Mouse (Mus musculus) ovary, adult 18-20 months (tissue): ENCODE measurements around the gene Prrt4.
"Not testable (repeated sequence)": the region's sequence is repeated elsewhere in the genome, so short reads cannot be mapped to it uniquely, and the experiment has no call there.

ENCODE experiments used
- DNase-seq: peaks from one replicate; pipeline ENCODE4 v3.0.0; 2022; ENCODE audit warnings: low spot score, mixed read lengths

Prrt4 gene

GRCm38 (mm10) chr6:29198309-29199222 is 19.2 kb upstream of the Prrt4 start:
- peak; percentile 82 for DNase-seq

- peak; percentile 71 for DNase-seq
These were observed 16.7 kb upstream of the Prrt4 start for GRCm38 (mm10) chr6:29195846-29196698.

- no peak for DNase-seq
These were observed 15.8 kb upstream of the Prrt4 start for GRCm38 (mm10) chr6:29195146-29195545.

GRCm38 (mm10) chr6:29193961-29194750 is 14.8 kb upstream of the Prrt4 start:
- no peak for DNase-seq

GRCm38 (mm10) chr6:29187936-29188335 is 8.6 kb upstream of the Prrt4 start:
- no peak for DNase-seq

GRCm38 (mm10) chr6:29179843-29180242 is 459 bp upstream of the Prrt4 start:
- DNase-seq = no peak

GRCm38 (mm10) chr6:29177901-29178879 is 1.2 kb downstream of the Prrt4 start:
- no peak for DNase-seq

GRCm38 (mm10) chr6:29175113-29175512 is 4.3 kb downstream of the Prrt4 start:
- DNase-seq = no peak

- DNase-seq = no peak
These were observed 5.0 kb downstream of the Prrt4 start for GRCm38 (mm10) chr6:29174368-29174767.

- DNase-seq = peak; percentile 54
These were observed 8.4 kb downstream of the Prrt4 start for GRCm38 (mm10) chr6:29170952-29171388.

GRCm38 (mm10) chr6:29170063-29170921 is 9.1 kb downstream of the Prrt4 start:
- DNase-seq = no peak

GRCm38 (mm10) chr6:29169675-29170062 is 9.7 kb downstream of the Prrt4 start:
- DNase-seq = no peak

- DNase-seq = no peak
These were observed 10.5 kb downstream of the Prrt4 start for GRCm38 (mm10) chr6:29168871-29169270.

- no peak for DNase-seq
These were observed 13.2 kb downstream of the Prrt4 start for GRCm38 (mm10) chr6:29166196-29166595.

- peak; percentile 72 for DNase-seq
These were observed 14.8 kb downstream of the Prrt4 start, which contains the start of gene Rbm28 for GRCm38 (mm10) chr6:29164314-29165244. Gene Rbm28 (minus strand): TSS chr6:29165006.

GRCm38 (mm10) chr6:29161291-29161690 is 18.1 kb downstream of the Prrt4 start:
- DNase-seq = not testable (repeated sequence)

- DNase-seq = no peak
These were observed 18.6 kb downstream of the Prrt4 start for GRCm38 (mm10) chr6:29160786-29161185.

GRCm38 (mm10) chr6:29156326-29156725 is 23.1 kb downstream of the Prrt4 start:
- no peak for DNase-seq

- no peak for DNase-seq
These were observed 29.4 kb downstream of the Prrt4 start for GRCm38 (mm10) chr6:29150001-29150400.
